Mouse (Mus musculus) kidney, postnatal 0 days (tissue): ENCODE measurements around the gene Gm37240. TPM values are rescaled to one million over a fixed set of nuclear protein-coding genes. Genes with fewer than 3 reads are reported as not detected.

ENCODE experiments used
- ATAC-seq: fragments of 200-750 bp; cut with Nextera tagmentation; replicated peaks from 2 replicates; pipeline ENCODE4 v1.8.0; 2017; ENCODE audit warnings: low read depth, moderate number of reproducible peaks, moderate TSS enrichment, moderate library complexity; ENCODE audit not compliant: low FRiP score
- DNase-seq: peaks from one replicate; pipeline ENCODE4 v3.0.0-alpha.2; 2016; ENCODE audit warnings: low spot score
- H3K27ac ChIP-seq: fragments of 300-500 bp; sonication (generic); 2 replicates; pipeline ENCODE4 v1.5.1; 2014; ENCODE audit warnings: mild to moderate bottlenecking
- H3K27me3 ChIP-seq: fragments of 300-500 bp; sonication (generic); 2 replicates; pipeline ENCODE4 v1.6.1; 2014; ENCODE audit warnings: low read length, mixed read lengths; ENCODE audit not compliant: insufficient read depth
- H3K36me3 ChIP-seq: fragments of 300-500 bp; sonication (generic); 2 replicates; pipeline ENCODE4 v1.6.1; 2014; ENCODE audit warnings: low read length, mixed read lengths; ENCODE audit not compliant: insufficient read depth
- H3K4me1 ChIP-seq: fragments of 300-500 bp; sonication (generic); replicated peaks from 2 replicates; pipeline ENCODE4 v1.6.1; 2014; ENCODE audit warnings: antibody characterized with exemption, low read length, mixed read lengths; ENCODE audit not compliant: insufficient read depth
- H3K4me2 ChIP-seq: fragments of 300-500 bp; sonication (generic); 2 replicates; pipeline ENCODE4 v1.6.1; 2014; ENCODE audit warnings: mild to moderate bottlenecking, low read length, moderate library complexity, mixed read lengths
- H3K4me3 ChIP-seq: fragments of 300-500 bp; sonication (generic); replicated peaks from 2 replicates; pipeline ENCODE4 v1.5.1; 2014; ENCODE audit warnings: low read depth, low read length
- H3K9ac ChIP-seq: fragments of 300-500 bp; sonication (generic); 2 replicates; pipeline ENCODE4 v1.6.1; 2014; ENCODE audit warnings: low read depth, low read length
- H3K9me3 ChIP-seq: fragments of 300-500 bp; sonication (generic); replicated peaks from 2 replicates; pipeline ENCODE4 v1.6.1; 2016; ENCODE audit warnings: low read length, inconsistent platforms, mixed read lengths
- CTCF ChIP-seq: IDR thresholded peaks from 2 replicates; pipeline ENCODE4 v1.5.1; 2016; ENCODE audit warnings: antibody characterized with exemption, low read depth, mild to moderate bottlenecking, moderate library complexity
- WGBS: fragments of 180-500 bp; shearing (Covaris S2); extraction: QIAGEN DNeasy Blood & Tissue Kit; methylation state at CpG from one replicate; pipeline ENCODE4 v1.1.7; 2014; 5-methylcytosine and 5-hydroxymethylcytosine counted together
- polyA plus RNA-seq: library from polyadenylated mRNA; unstranded; fragments of >200 nt; fragmentation: Nextera tagmentation; extraction: Ambion mirVana; gene quantifications from 2 replicates; pipeline ENCODE4 v1.2.1, GENCODE M21; 2015

Gm37240 gene
- polyA plus RNA-seq, 1 experiment from 2014 or later: 10.8 TPM

- H3K36me3 ChIP-seq: no peaks in the 10 kb centered on the region
- 77% methylated on average over 3 of the region's 3 CpGs for WGBS
- H3K9me3 ChIP-seq: no peaks in the 10 kb centered on the region
- no peak overlapping the region for H3K4me3 ChIP-seq
- TF ChIP-seq CTCF: no peak
- no peaks in the 10 kb centered on the region for H3K27me3 ChIP-seq
- no peak overlapping the region for H3K9ac ChIP-seq
- DNase-seq: no peak
- ATAC-seq: no peak
- H3K4me1 ChIP-seq: no peaks in the 10 kb centered on the region
- H3K4me2 ChIP-seq: no peak overlapping the region
- H3K27ac ChIP-seq: no peak overlapping the region
Measured at GRCm38 (mm10) chr3:85601841-85602305, 285.4 kb downstream of the Gm37240 start.

- Histone ChIP-seq H3K4me3 (no peak overlapping the region), H3K4me2 (no peak overlapping the region), H3K27me3 (no peaks in the 10 kb centered on the region), H3K9ac (no peak overlapping the region), H3K9me3 (no peaks in the 10 kb centered on the region), H3K27ac (no peak overlapping the region), H3K36me3 (no peaks in the 10 kb centered on the region), H3K4me1 (no peaks in the 10 kb centered on the region)
- WGBS: 69% methylated on average over 3 of the region's 3 CpGs
- ATAC-seq (no peak), DNase-seq (no peak)
- no peak for TF ChIP-seq CTCF
Measured at GRCm38 (mm10) chr3:85599526-85599925, 287.8 kb downstream of the Gm37240 start.

DNA sequence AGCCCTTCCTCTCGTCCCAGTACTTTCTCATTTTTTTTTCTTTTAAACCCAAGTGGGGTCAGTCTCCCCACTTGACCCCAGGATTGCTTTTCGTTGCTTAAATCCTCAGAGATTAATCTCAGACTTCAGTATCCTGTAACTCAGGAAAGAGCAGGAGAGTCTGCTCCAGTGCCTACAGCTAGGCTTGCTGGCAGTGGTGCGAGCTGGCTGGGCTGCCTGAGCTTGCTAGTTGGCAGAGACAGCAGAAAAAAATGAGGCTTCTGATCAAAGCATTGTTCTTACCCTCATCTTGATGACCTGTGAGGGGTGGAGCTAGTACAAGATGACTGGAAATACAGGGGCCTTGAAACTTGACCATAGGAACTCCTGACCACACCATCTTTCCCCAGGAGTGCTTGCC is 292.9 kb downstream of the Gm37240 start:
- no peak for TF ChIP-seq CTCF
- no peak overlapping the region for H3K4me2 ChIP-seq

DNA sequence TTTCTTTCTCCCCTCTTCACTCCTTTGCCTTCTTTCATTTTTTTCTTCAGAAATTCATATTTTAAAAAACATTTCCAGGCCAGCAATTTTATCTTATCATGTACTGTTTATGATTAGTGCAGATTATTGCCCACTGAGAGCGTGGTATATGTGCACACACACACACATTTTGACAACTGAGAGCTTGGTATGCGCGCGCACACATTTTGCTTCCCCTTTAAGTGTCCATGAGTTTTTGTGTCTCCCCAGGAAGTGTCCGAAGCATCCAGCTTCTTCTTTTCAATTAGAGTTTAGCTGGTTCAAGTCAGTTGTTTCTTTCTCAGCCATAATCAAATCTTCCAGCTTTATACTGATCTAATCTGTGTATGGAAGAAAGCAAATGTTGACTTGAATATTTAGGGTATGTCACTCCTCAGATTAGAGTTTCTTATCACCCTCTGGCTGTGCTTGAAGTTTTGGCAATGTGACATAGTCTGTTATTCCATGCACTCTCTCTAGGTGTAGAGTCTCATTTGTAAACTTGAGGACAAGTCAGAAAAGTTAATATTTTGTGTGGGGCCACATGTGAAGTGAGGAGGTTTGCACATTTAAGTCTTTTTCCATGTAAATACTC is 294.6 kb downstream of the Gm37240 start:
- Histone ChIP-seq H3K4me3 (no peak overlapping the region), H3K9me3 (no peaks in the 10 kb centered on the region), H3K9ac (no peak overlapping the region), H3K27ac (no peak overlapping the region), H3K4me1 (no peaks in the 10 kb centered on the region), H3K4me2 (no peak overlapping the region), H3K27me3 (no peaks in the 10 kb centered on the region), H3K36me3 (no peaks in the 10 kb centered on the region)
- WGBS: 94% methylated on average over 5 of the region's 5 CpGs
- no peak for DNase-seq
- no peak for TF ChIP-seq CTCF
- no peak for ATAC-seq

More for the DNA sequence above, 292.9 kb downstream of the Gm37240 start:
- H3K27ac ChIP-seq: no peak overlapping the region
- no peaks in the 10 kb centered on the region for H3K36me3 ChIP-seq
- no peaks in the 10 kb centered on the region for H3K4me1 ChIP-seq
- no peak for DNase-seq
- no peak for ATAC-seq
- no peaks in the 10 kb centered on the region for H3K9me3 ChIP-seq
- no peak overlapping the region for H3K4me3 ChIP-seq
- 52% methylated on average over 3 of the region's 3 CpGs for WGBS
- H3K9ac ChIP-seq: no peak overlapping the region
- H3K27me3 ChIP-seq: no peaks in the 10 kb centered on the region

GRCm38 (mm10) chr3:85592067-85592466 is 295.3 kb downstream of the Gm37240 start:
- no peak overlapping the region for H3K27ac ChIP-seq
- no peaks in the 10 kb centered on the region for H3K4me1 ChIP-seq
- ATAC-seq (no peak), DNase-seq (no peak)
- H3K36me3 ChIP-seq: no peaks in the 10 kb centered on the region
- H3K9me3 ChIP-seq: no peaks in the 10 kb centered on the region
- no peak for TF ChIP-seq CTCF
- no peak overlapping the region for H3K4me3 ChIP-seq
- 44% methylated on average over 4 of the region's 4 CpGs for whole genome bisulfite sequencing
- H3K27me3 ChIP-seq: no peaks in the 10 kb centered on the region
- H3K9ac ChIP-seq: no peak overlapping the region
- no peak overlapping the region for H3K4me2 ChIP-seq

DNA sequence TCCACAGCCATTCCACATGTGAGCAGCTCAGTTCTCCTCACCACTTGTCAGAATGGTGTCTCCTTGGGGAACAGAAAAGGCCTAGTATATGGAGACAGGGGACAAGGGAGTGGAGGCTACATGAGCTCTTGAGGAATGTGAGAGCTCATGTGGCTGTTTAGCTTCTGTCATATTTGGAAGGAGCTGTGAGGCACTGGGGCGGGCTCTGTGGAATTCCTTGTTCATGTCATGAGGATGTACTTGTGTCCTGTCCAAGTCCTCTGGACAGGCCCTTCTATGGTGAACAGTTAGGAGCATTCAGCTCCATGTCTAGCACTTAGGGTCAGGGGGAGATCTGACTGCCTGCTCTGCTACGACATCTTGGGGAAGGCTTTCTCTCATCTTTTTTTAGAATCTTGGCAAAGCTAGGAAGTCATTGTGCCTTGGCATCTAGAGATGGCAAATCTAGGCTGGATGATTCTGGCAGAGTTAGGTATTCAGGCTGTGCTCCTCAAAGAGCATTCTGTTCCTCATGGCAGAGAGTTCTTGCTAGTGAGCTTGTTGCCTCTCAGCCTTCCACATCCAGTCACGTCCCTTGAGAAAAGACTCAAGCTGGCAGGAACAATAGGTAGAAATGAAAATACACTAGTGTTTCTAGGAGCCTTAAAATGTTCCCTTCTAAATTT is 297.1 kb downstream of the Gm37240 start:
- Histone ChIP-seq H3K27ac (no peak overlapping the region), H3K9me3 (no peaks in the 10 kb centered on the region)
- ATAC-seq: no peak

More for the DNA sequence above, 297.1 kb downstream of the Gm37240 start:
- Histone ChIP-seq H3K36me3 (no peaks in the 10 kb centered on the region), H3K4me3 (no peak overlapping the region), H3K4me1 (no peaks in the 10 kb centered on the region), H3K27me3 (no peaks in the 10 kb centered on the region), H3K4me2 (no peak overlapping the region), H3K9ac (no peak overlapping the region)
- DNase-seq: no peak
- WGBS: 95% methylated on average over 3 of the region's 3 CpGs
- TF ChIP-seq CTCF: no peak
